Mouse (Mus musculus): Measurements from ENCODE around the gene Mfsd6. TPM values are rescaled to one million over a fixed set of nuclear protein-coding genes. Genes with fewer than 3 reads are reported as not detected.

Gene Mfsd6
- polyA plus RNA-seq, 1 experiment: not detected

DNA sequence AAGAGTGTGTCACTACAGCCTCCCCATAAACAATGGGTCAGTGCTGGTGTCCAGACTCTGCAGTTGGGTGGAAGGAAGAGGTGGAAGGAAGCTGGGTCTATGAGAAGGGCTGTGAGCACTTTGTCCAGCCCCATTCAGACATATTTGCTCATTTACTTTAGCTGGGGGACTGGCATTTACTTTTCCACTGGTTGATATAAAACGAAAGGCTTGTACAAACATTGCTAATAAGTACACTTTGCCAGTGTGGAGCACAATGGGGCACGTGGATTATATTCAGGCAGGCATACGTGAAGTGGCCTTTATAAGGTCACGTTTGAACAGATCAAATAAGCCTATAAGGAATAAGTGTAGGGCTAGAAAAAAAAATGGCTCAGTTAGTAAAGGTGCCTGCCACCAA is 43.7 kb downstream of the Mfsd6 start:
- 69% methylated on average over 4 of the region's 4 CpGs for WGBS
- TF ChIP-seq CTCF (IDR thresholded peaks at IDR 0.05; ENCODE audit: insufficient read depth, low read depth, low read length) (no peak), POLR2A (IDR thresholded peaks at IDR 0.05; ENCODE audit: insufficient read depth, low read depth, low read length) (no peak)
- Histone ChIP-seq H3K4me1 (ENCODE audit: control insufficient read depth, insufficient read depth, low read length) (no peaks in the 10 kb centered on the region), H3K4me3 (ENCODE audit: insufficient read depth, low read depth, low read length) (no peak overlapping the region), H3K27ac (ENCODE audit: insufficient read depth, low read depth, low read length) (no peak overlapping the region)

DNA sequence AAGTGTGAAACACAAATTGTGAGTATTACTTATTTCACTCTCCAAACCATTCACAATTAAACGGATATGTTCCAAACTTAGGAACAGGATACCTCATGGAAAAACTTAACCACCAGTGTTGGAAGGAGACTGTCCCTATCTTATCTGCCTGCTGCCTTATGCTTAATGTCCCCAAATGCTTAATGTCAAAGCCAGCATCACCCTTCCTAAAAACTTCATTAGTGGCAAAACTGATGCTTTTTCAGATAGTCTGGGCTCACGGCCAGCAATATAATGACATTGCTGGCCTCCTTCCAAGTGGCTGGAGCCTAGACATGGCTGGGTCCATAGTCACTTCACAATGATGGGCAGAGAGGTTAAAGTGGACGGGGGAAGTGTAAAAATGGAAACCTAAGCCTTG is 50.6 kb downstream of the Mfsd6 start:
- 51% methylated on average over 3 of the region's 3 CpGs for WGBS
- no peak for TF ChIP-seq CTCF (IDR thresholded peaks at IDR 0.05; ENCODE audit: insufficient read depth, low read depth, low read length)
- no peak for TF ChIP-seq POLR2A (IDR thresholded peaks at IDR 0.05; ENCODE audit: insufficient read depth, low read depth, low read length)
- Histone ChIP-seq H3K4me3 (ENCODE audit: insufficient read depth, low read depth, low read length) (no peak overlapping the region), H3K27ac (ENCODE audit: insufficient read depth, low read depth, low read length) (no peak overlapping the region), H3K4me1 (ENCODE audit: control insufficient read depth, insufficient read depth, low read length) (peaks cover 2% of the 10 kb centered on the region; the same call in 1 of the 2 replicates)

DNA sequence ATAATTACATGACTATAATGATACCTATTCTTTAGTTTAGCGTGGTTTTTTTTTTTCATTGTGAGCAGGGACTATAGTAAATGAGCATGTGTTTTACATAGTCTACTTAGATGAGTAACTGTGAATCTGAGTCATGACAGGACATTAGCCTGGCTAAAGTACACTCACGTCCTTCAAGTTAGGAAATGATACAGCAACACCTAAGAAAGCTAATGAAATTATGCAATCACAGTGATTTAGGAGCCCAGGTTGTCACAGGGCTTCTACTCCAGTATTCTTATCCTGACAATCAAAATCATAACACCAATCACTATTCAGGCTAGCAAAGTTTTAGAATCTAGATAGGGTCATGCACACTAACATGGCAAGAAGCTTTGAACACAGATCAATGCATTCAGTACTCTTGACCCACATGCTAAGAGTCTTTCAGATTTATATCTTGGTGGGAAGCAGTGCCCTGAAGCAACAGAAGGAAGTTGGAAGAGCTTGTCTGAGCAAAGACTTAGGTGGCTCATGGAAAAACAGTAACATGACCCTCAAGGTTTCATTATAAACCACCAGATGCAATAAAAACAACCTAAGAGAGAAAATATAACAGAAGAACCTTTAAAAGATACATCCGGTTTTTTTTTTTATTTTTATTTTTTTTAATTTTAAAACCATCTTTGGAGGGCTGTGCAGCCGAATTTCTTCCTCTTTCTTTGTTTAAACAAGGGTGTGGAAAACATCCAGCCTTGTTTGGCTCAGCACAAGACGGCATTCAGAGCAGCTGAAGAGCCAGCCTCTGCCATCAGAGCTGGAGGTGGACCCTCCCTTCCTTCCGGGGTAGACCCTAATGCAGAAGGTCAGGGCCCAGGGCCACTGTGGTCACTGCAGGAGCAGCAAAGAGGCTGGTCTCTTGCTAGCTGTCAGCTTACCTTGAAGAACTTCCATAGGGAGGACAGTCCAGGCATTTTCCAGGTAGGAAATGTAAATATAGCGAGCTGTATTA is 51.4 kb downstream of the Mfsd6 start:
- no peak overlapping the region for H3K27ac ChIP-seq (ENCODE audit: insufficient read depth, low read depth, low read length)
- 60% methylated on average over 7 of the region's 7 CpGs for WGBS
- TF ChIP-seq POLR2A (IDR thresholded peaks at IDR 0.05; ENCODE audit: insufficient read depth, low read depth, low read length): no peak
- TF ChIP-seq CTCF (IDR thresholded peaks at IDR 0.05; ENCODE audit: insufficient read depth, low read depth, low read length): no peak

GRCm38 (mm10) chr1:52669931-52670330 is 57.3 kb downstream of the Mfsd6 start:
- 92% methylated on average over 1 of the region's 1 CpGs for WGBS
- Histone ChIP-seq H3K27ac (ENCODE audit: insufficient read depth, low read depth, low read length) (no peak overlapping the region), H3K4me1 (ENCODE audit: control insufficient read depth, insufficient read depth, low read length) (no peaks in the 10 kb centered on the region), H3K4me3 (ENCODE audit: insufficient read depth, low read depth, low read length) (no peak overlapping the region)
- TF ChIP-seq POLR2A (IDR thresholded peaks at IDR 0.05; ENCODE audit: insufficient read depth, low read depth, low read length) (no peak), CTCF (IDR thresholded peaks at IDR 0.05; ENCODE audit: insufficient read depth, low read depth, low read length) (no peak)

More for the DNA sequence above, 51.4 kb downstream of the Mfsd6 start:
- no peak overlapping the region for H3K4me3 ChIP-seq (ENCODE audit: insufficient read depth, low read depth, low read length)
- peaks cover 2% of the 10 kb centered on the region; the same call in 1 of the 2 replicates for H3K4me1 ChIP-seq (ENCODE audit: control insufficient read depth, insufficient read depth, low read length)

- H3K27ac ChIP-seq (ENCODE audit: insufficient read depth, low read depth, low read length): no peak overlapping the region
- WGBS: 48% methylated on average over 7 of the region's 7 CpGs
- TF ChIP-seq POLR2A (IDR thresholded peaks at IDR 0.05; ENCODE audit: insufficient read depth, low read depth, low read length) (no peak), CTCF (IDR thresholded peaks at IDR 0.05; ENCODE audit: insufficient read depth, low read depth, low read length) (no peak)
- no peaks in the 10 kb centered on the region for H3K4me1 ChIP-seq (ENCODE audit: control insufficient read depth, insufficient read depth, low read length)
- no peak overlapping the region for H3K4me3 ChIP-seq (ENCODE audit: insufficient read depth, low read depth, low read length)
Observed at GRCm38 (mm10) chr1:52668743-52669323, 58.4 kb downstream of the Mfsd6 start.

DNA sequence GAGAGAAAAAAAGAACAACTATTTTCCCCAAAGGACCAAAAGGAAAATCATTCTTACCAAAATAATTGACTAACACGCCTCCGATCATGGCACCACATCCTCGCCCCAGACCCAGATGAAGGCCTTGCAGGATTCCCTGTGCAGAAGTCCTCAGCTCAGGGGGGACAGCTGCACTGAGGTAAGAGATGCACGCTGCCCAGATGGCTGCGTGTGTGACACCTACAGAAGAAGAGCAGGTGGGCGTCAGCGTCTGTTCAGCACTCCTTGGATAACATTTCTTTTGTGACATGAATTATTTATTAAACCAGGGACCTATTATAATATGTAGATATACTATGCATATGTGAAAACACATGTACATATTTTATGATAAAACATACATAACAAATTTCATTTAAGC is 64.0 kb downstream of the Mfsd6 start:
- H3K27ac ChIP-seq (ENCODE audit: insufficient read depth, low read depth, low read length): no peak overlapping the region
- no peaks in the 10 kb centered on the region for H3K4me1 ChIP-seq (ENCODE audit: control insufficient read depth, insufficient read depth, low read length)
- H3K4me3 ChIP-seq (ENCODE audit: insufficient read depth, low read depth, low read length): no peak overlapping the region
- WGBS: 95% methylated on average over 7 of the region's 7 CpGs
- TF ChIP-seq CTCF (IDR thresholded peaks at IDR 0.05; ENCODE audit: insufficient read depth, low read depth, low read length): no peak
- TF ChIP-seq POLR2A (IDR thresholded peaks at IDR 0.05; ENCODE audit: insufficient read depth, low read depth, low read length): no peak

DNA sequence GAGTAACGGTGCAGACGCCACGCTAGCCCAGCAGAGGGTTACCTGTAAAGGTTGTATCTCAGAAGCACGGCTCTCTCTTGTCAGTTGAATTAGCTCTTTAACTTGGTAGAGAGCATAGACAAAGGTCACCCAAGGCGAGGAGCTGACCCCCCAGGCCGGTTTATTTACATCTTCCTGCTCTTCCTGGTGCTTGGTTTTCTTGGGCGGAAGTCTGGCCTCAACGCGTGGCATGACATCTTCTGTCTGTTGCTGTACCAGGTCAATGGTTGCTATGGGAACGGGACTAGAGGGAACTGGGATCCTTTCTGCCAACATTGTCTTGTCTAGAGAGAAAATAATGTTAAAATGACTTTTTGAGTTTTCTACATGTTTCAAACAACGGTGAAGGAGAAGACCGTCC is 66.5 kb downstream of the Mfsd6 start:
- no peak overlapping the region for H3K27ac ChIP-seq (ENCODE audit: insufficient read depth, low read depth, low read length)
- H3K4me3 ChIP-seq (ENCODE audit: insufficient read depth, low read depth, low read length): no peak overlapping the region
- TF ChIP-seq POLR2A (IDR thresholded peaks at IDR 0.05; ENCODE audit: insufficient read depth, low read depth, low read length): no peak
- no peak for TF ChIP-seq CTCF (IDR thresholded peaks at IDR 0.05; ENCODE audit: insufficient read depth, low read depth, low read length)
- 91% methylated on average over 12 of the region's 12 CpGs for WGBS
- H3K4me1 ChIP-seq (ENCODE audit: control insufficient read depth, insufficient read depth, low read length): no peaks in the 10 kb centered on the region

DNA sequence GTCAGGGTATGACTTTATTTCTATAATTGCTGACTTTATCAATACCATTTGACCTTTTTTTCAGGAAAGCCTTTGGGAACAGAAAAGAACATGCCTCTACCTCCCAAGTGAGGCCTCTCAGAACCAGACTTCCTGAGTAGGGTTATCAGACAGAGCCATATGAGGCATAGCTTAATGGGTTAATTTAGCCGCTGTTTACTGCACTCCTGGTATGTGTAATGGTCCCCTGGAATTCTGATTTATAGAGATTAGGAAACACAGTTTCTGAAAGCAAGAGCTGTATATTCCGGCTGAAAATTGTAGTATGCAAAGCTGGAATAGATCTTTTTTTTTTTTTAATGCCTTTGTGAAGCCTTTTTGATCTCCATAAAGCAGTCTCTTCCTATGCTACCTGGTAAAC is 67.0 kb downstream of the Mfsd6 start:
- no peaks in the 10 kb centered on the region for H3K4me1 ChIP-seq (ENCODE audit: control insufficient read depth, insufficient read depth, low read length)
- H3K27ac ChIP-seq (ENCODE audit: insufficient read depth, low read depth, low read length): no peak overlapping the region
- TF ChIP-seq CTCF (IDR thresholded peaks at IDR 0.05; ENCODE audit: insufficient read depth, low read depth, low read length) (no peak), POLR2A (IDR thresholded peaks at IDR 0.05; ENCODE audit: insufficient read depth, low read depth, low read length) (no peak)
- WGBS: 92% methylated on average over 2 of the region's 2 CpGs
- H3K4me3 ChIP-seq (ENCODE audit: insufficient read depth, low read depth, low read length): no peak overlapping the region

DNA sequence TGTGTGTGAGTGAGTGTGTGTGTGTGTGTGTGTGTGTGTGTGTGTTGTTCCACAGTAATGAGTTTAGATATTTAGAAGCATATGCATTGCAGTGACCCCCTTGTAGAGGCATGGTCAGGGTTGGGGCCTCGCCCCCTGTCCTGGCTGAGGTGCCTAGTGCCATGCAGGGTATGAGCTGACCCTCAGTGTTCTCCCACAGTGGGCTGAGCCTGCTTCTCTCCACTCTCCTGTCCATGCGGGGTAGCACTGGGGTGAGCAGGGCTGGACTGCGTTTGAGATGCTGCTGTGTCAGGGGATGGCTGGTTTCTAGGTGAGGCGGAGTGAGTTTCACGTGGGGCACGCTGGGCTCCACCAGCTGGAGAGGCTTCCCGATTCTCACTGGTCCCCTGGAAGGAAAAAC is 69.1 kb downstream of the Mfsd6 start:
- TF ChIP-seq POLR2A (IDR thresholded peaks at IDR 0.05; ENCODE audit: insufficient read depth, low read depth, low read length): no peak
- TF ChIP-seq CTCF (IDR thresholded peaks at IDR 0.05; ENCODE audit: insufficient read depth, low read depth, low read length): no peak
- Histone ChIP-seq H3K27ac (ENCODE audit: insufficient read depth, low read depth, low read length) (no peak overlapping the region), H3K4me1 (ENCODE audit: control insufficient read depth, insufficient read depth, low read length) (no peaks in the 10 kb centered on the region), H3K4me3 (ENCODE audit: insufficient read depth, low read depth, low read length) (no peak overlapping the region)
- 90% methylated on average over 7 of the region's 7 CpGs for WGBS

Measured in olfactory bulb, adult 2 months (tissue).